Mouse (Mus musculus): ENCODE measurements at regions not wholly inside any gene's neighbourhood (a gene's known extent, or its start where the extent isn't known, plus 50 kb on each side); places are given as distances from the start of the nearest gene placed in this dataset.

GRCm38 (mm10) chr3:34232329-34233250, 151.5 kb upstream of the Dnajc19 start:
- no peak for DNase-seq (ENCODE audit: low spot score in 2 of 2)

GRCm38 (mm10) chr3:34231593-34232328, 150.6 kb upstream of the Dnajc19 start:
- DNase-seq (ENCODE audit: low spot score in 2 of 2) = no peak

GRCm38 (mm10) chr3:34222291-34222690, 141.2 kb upstream of the Dnajc19 start:
- no peak for DNase-seq (ENCODE audit: low spot score in 2 of 2)

GRCm38 (mm10) chr3:34219741-34220310, 138.7 kb upstream of the Dnajc19 start:
- no peak for DNase-seq (ENCODE audit: low spot score in 2 of 2)

- DNase-seq (ENCODE audit: low spot score in 2 of 2) = no peak
Observed at GRCm38 (mm10) chr3:34219096-34219495, 138.0 kb upstream of the Dnajc19 start.

GRCm38 (mm10) chr3:34217911-34218310, 136.8 kb upstream of the Dnajc19 start:
- DNase-seq (ENCODE audit: low spot score in 2 of 2) = no peak

GRCm38 (mm10) chr3:34214233-34214632, 133.1 kb upstream of the Dnajc19 start:
- DNase-seq (ENCODE audit: low spot score in 2 of 2) = no peak

- no peak for DNase-seq (ENCODE audit: low spot score in 2 of 2)
Observed at GRCm38 (mm10) chr3:34206454-34206853, 125.3 kb upstream of the Dnajc19 start.

- no peak for DNase-seq (ENCODE audit: low spot score in 2 of 2)
Observed at GRCm38 (mm10) chr3:34198228-34198627, 117.1 kb upstream of the Dnajc19 start.

GRCm38 (mm10) chr3:34197163-34197455, 116.0 kb upstream of the Dnajc19 start:
- DNase-seq (ENCODE audit: low spot score in 2 of 2) = no peak

- no peak for DNase-seq (ENCODE audit: low spot score in 2 of 2)
Observed at GRCm38 (mm10) chr3:34196451-34197162, 115.5 kb upstream of the Dnajc19 start.

GRCm38 (mm10) chr3:34195729-34196450, 114.8 kb upstream of the Dnajc19 start:
- DNase-seq (ENCODE audit: low spot score in 2 of 2) = no peak

GRCm38 (mm10) chr3:34173416-34174097, 92.4 kb upstream of the Dnajc19 start:
- DNase-seq (ENCODE audit: low spot score in 2 of 2) = no peak

- DNase-seq (ENCODE audit: low spot score in 2 of 2) = no peak
Observed at GRCm38 (mm10) chr3:34172899-34173298, 91.8 kb upstream of the Dnajc19 start.

GRCm38 (mm10) chr3:34171893-34172292, 90.8 kb upstream of the Dnajc19 start:
- no peak for DNase-seq (ENCODE audit: low spot score in 2 of 2)

- no peak for DNase-seq (ENCODE audit: low spot score in 2 of 2)
Observed at GRCm38 (mm10) chr3:34168087-34168486, 87.0 kb upstream of the Dnajc19 start.

- no peak for DNase-seq (ENCODE audit: low spot score in 2 of 2)
Observed at GRCm38 (mm10) chr3:34150036-34150435, 68.9 kb upstream of the Dnajc19 start.

GRCm38 (mm10) chr3:34143652-34144051, 62.5 kb upstream of the Dnajc19 start:
- DNase-seq (ENCODE audit: low spot score in 2 of 2) = no peak

GRCm38 (mm10) chr3:34139227-34139626, 58.1 kb upstream of the Dnajc19 start:
- no peak for DNase-seq (ENCODE audit: low spot score in 2 of 2)

- DNase-seq (ENCODE audit: low spot score in 2 of 2) = no peak
Observed at GRCm38 (mm10) chr3:34137984-34138383, 56.9 kb upstream of the Dnajc19 start.

- no peak for DNase-seq (ENCODE audit: low spot score in 2 of 2)
Observed at GRCm38 (mm10) chr3:34136385-34136784, 55.3 kb upstream of the Dnajc19 start.

All from thymus, postnatal 10 days (tissue).